Comparison of ENCODE assay signal across 15 mouse cellular contexts in the genomic region with DNA sequence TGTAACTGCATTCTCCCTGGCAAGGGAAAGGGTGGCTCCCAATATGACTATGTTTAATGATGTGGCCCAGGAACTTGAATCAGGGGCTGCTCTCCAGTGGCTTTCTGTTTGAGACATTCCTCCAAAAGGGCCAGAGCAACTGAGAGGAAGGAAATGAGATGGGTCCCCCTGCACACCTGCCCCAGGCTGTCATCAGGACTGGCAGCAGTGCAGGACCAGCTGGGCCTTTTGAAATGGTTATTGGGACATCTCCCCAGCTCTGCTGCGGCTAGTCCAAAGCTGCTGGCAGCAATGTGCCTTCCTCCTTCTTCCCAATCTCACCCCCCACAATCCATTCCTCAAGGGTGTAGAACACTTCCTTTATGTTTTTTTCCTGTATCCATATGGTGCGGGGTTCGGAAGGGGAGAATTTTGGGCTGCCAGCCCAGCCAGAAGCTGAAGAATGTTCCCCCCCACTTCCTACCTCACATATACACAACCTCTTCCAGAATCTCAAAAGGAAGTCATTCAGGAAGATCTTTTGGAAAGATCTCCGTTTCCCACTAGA.
DNase-seq lines count a peak whose midpoint lies in the region; ATAC-seq lines count a peak whose summit lies in the region.
"Had no signal": no experiment of that assay in that cellular context is flagged by ENCODE, and none has a peak within 500 bp of the region (broad histone marks: within the 10 kb centered on the region; RNA-seq: fewer than 3 reads in every experiment).

No protein-coding gene starts in this region.

- WGBS in kidney, embryonic 15.5 days: 75% methylated on average over 4 of the region's 4 CpGs
- WGBS in midbrain, embryonic 11.5 days: 84% methylated on average over 4 of the region's 4 CpGs

- intact Hi-C loops in gastrocnemius, postnatal 14 days (cut with DNase I; ENCODE audit: low total_unique reads): no loop called here
- intact Hi-C loops in left cerebral cortex, postnatal 4 days (cut with DNase I): no loop called here

- no peak overlapping the region for H3K9ac ChIP-seq in kidney, embryonic 15.5 days
- no peak overlapping the region for H3K9ac ChIP-seq in midbrain, embryonic 11.5 days (ENCODE audit: low read length)
- H3K9ac ChIP-seq: embryonic facial prominence, embryonic 12.5 days; limb, embryonic 12.5 days; liver, embryonic 15.5 days; neural tube, embryonic 12.5 days had no signal

- 0 out of 2 replicates have a peak, but pooled peaks cover 4% of the 10 kb centered on the region for H3K4me1 ChIP-seq in kidney, embryonic 15.5 days
- no peaks in the 10 kb centered on the region for H3K4me1 ChIP-seq in midbrain, embryonic 11.5 days (ENCODE audit: control insufficient read depth, insufficient read depth, low read length)
- H3K4me1 ChIP-seq: neural tube, embryonic 12.5 days had no signal

- no peak overlapping the region for H3K4me3 ChIP-seq in kidney, embryonic 15.5 days (replicated peaks)
- no peak overlapping the region for H3K4me3 ChIP-seq in midbrain, embryonic 11.5 days (ENCODE audit: low read depth, low read length)
- H3K4me3 ChIP-seq: embryonic facial prominence, embryonic 12.5 days; limb, embryonic 12.5 days; liver, embryonic 15.5 days; megakaryocyte, embryonic 14.5 days; neural tube, embryonic 12.5 days had no signal

- no peaks in the 10 kb centered on the region for H3K27me3 ChIP-seq in kidney, embryonic 15.5 days
- no peaks in the 10 kb centered on the region for H3K27me3 ChIP-seq in midbrain, embryonic 11.5 days (ENCODE audit: control insufficient read depth, insufficient read depth, low read length)
- H3K27me3 ChIP-seq: embryonic facial prominence, embryonic 12.5 days; limb, embryonic 12.5 days; liver, embryonic 15.5 days; neural tube, embryonic 12.5 days had no signal

- H3K4me2 ChIP-seq in kidney, embryonic 15.5 days: no peak overlapping the region
- H3K4me2 ChIP-seq in midbrain, embryonic 11.5 days: no peak overlapping the region
- H3K4me2 ChIP-seq: embryonic facial prominence, embryonic 12.5 days; limb, embryonic 12.5 days; liver, embryonic 15.5 days; neural tube, embryonic 12.5 days had no signal

- H3K36me3 ChIP-seq in kidney, embryonic 15.5 days: no peaks in the 10 kb centered on the region
- H3K36me3 ChIP-seq in midbrain, embryonic 11.5 days (ENCODE audit: control insufficient read depth, insufficient read depth, low read length): no peaks in the 10 kb centered on the region
- H3K36me3 ChIP-seq: embryonic facial prominence, embryonic 12.5 days; limb, embryonic 12.5 days; liver, embryonic 15.5 days; neural tube, embryonic 12.5 days had no signal

- peak; percentile 21 for DNase-seq in gastrocnemius, postnatal 14 days
- DNase-seq in gastrocnemius, postnatal 4 days (ENCODE audit: low spot score in 2 of 2): no peak
- peak; percentile 69 for DNase-seq in right cerebral cortex, adult 18-20 months
- no peak for DNase-seq in right cerebral cortex, postnatal 4 days
- peak; percentile 23 for DNase-seq in left cerebral cortex, postnatal 4 days
- no peak for DNase-seq in midbrain, embryonic 11.5 days (ENCODE audit: low spot score, missing footprints)
- DNase-seq: cerebellum, adult 11-12 months; thymus, postnatal 4 days had no signal

- no peak overlapping the region for H3K27ac ChIP-seq in kidney, embryonic 15.5 days
- no peak overlapping the region for H3K27ac ChIP-seq in midbrain, embryonic 11.5 days (ENCODE audit: low read depth, low read length)
- H3K27ac ChIP-seq: embryonic facial prominence, embryonic 12.5 days; limb, embryonic 12.5 days; liver, embryonic 15.5 days; neural tube, embryonic 12.5 days had no signal

- H3K9me3 ChIP-seq in kidney, embryonic 15.5 days (replicated peaks): no peaks in the 10 kb centered on the region
- H3K9me3 ChIP-seq in midbrain, embryonic 11.5 days (ENCODE audit: control insufficient read depth, low read length): no peaks in the 10 kb centered on the region
- H3K9me3 ChIP-seq: embryonic facial prominence, embryonic 12.5 days; limb, embryonic 12.5 days; liver, embryonic 15.5 days; megakaryocyte, embryonic 14.5 days; neural tube, embryonic 12.5 days had no signal

- no peak for ATAC-seq in kidney, embryonic 15.5 days (replicated peaks; ENCODE audit: low FRiP score)
- ATAC-seq in midbrain, embryonic 11.5 days (ENCODE audit: low FRiP score): no peak
- ATAC-seq: lung, postnatal 0 days had no signal

Comparison
In these comparisons a context has a peak if more than half of its experiments do, and no peak if none do; other contexts are left out.
1. DNase-seq: peak in gastrocnemius, postnatal 14 days (single experiment), right cerebral cortex, adult 18-20 months (single experiment) and left cerebral cortex, postnatal 4 days (single experiment); none in gastrocnemius, postnatal 4 days (0 of 2), right cerebral cortex, postnatal 4 days (single experiment) and midbrain, embryonic 11.5 days (single experiment).